Mouse (Mus musculus) liver, postnatal 0 days (tissue): ENCODE data around the gene Aurkb.

ENCODE experiments used
- CTCF ChIP-seq: sonication (generic); IDR thresholded peaks from 2 replicates; pipeline ENCODE4 v1.5.1; 2016; ENCODE audit warnings: antibody characterized with exemption, low read depth
- EP300 ChIP-seq: IDR thresholded peaks from 2 replicates; pipeline ENCODE4 v1.6.1; 2016; ENCODE audit warnings: antibody characterized with exemption, low read depth, mild to moderate bottlenecking

DNA sequence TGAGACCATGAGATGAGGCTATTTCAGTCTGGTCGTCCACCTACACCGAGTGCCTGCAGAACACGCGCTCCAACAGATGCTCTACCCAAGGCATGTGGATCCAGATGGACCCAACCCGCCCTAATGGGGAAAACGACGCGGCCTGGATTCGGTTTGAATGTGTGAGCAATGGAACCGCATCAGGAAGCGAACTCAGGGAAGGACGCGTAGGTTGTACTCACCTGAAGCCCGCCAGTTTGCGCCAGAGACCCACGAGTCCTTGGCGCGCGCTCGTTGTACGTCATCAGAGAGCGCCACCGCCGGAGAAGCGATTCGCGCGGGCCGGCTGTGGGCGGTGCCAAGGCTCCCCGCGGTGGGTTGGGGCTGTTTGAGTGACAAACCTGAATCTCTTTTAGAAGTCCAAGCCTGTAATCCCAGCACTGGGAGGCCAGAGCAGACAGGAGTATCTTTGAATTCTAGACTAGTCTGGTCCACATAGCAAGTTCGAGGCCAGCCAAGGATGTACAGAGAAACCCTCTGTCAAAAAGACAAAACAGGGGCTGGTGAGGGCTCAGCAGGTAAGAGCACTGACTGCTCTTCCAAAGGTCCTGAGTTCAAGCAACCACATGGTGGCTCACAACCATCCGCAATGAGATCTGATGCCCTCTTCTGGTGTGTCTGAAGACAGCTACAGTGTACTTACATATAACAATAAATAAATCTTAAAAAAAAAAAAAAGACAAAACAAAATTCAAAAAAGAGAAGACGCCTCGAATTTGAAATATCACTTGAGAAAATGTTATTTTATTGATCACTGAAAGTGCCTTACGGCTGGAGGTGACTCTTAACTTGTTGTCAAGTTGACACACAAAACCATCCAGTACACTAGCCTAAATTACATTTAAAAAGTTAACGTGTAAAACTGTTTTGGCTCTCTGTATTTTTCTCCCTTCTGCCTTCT lies 37.0 kb upstream of the Aurkb start, which contains the start of gene Pfas:
- TF ChIP-seq CTCF (no peak), EP300 (no peak)
